Mouse (Mus musculus) left cerebral cortex, adult 18-20 months (tissue): ENCODE measurements around the gene Zfp981. TPM values are rescaled to one million over a fixed set of nuclear protein-coding genes. Genes with fewer than 3 reads are reported as not detected.

Experiments
- total RNA-seq, 2 experiments: library from RNA; stranded (reverse); gene quantifications; 2 replicates each; pipeline ENCODE4 v1.2.3; 2021

Zfp981 gene
- total RNA-seq, 2 experiments from 2014 or later = 0.12 to 0.23 TPM

Other genes with a start within 250 kb of the Zfp981 start
- 1 to 10 TPM; 2.5 to 3.2 TPM for gene Zfp992, start 53.0 kb upstream of the Zfp981 start, total RNA-seq
- 1 to 10 TPM; 2.8 to 5.5 TPM for gene Zfp993, start 108.9 kb downstream of the Zfp981 start, total RNA-seq